Mouse (Mus musculus) embryonic facial prominence, embryonic 12.5 days (tissue): ENCODE data around the gene Gtpbp3. TPM values are rescaled to one million over a fixed set of nuclear protein-coding genes. Genes with fewer than 3 reads are reported as not detected.
A peak's percentile ranks its signal among the peaks of the same experiment; 100 is the strongest.

Source experiments
- ATAC-seq: fragments of 200-750 bp; cut with Nextera tagmentation; 2 replicates; pipeline ENCODE4 v1.8.0; 2017; ENCODE audit not compliant: insufficient number of reproducible peaks, insufficient read depth, low FRiP score, low TSS enrichment
- H3K27ac ChIP-seq: fragments of 300-500 bp; sonication (generic); 2 replicates; pipeline ENCODE4 v1.5.1; 2016; ENCODE audit warnings: mild to moderate bottlenecking
- H3K27me3 ChIP-seq: fragments of 300-500 bp; sonication (generic); 2 replicates; pipeline ENCODE4 v1.6.1; 2016; ENCODE audit warnings: mild to moderate bottlenecking, moderate library complexity
- H3K36me3 ChIP-seq: fragments of 300-500 bp; sonication (generic); 2 replicates; pipeline ENCODE4 v1.6.1; 2016; ENCODE audit warnings: mild to moderate bottlenecking
- H3K4me1 ChIP-seq: fragments of 300-500 bp; sonication (generic); 2 replicates; pipeline ENCODE4 v1.6.1; 2016
- H3K4me2 ChIP-seq: fragments of 300-500 bp; sonication (generic); replicated peaks from 2 replicates; pipeline ENCODE4 v1.6.1; 2016; ENCODE audit warnings: mild to moderate bottlenecking, moderate library complexity
- H3K4me3 ChIP-seq: fragments of 300-500 bp; sonication (generic); 2 replicates; pipeline ENCODE4 v1.5.1; 2016; ENCODE audit warnings: mild to moderate bottlenecking
- H3K9ac ChIP-seq: fragments of 300-500 bp; sonication (generic); 2 replicates; pipeline ENCODE4 v1.6.1; 2016; ENCODE audit warnings: mild to moderate bottlenecking, moderate library complexity
- H3K9me3 ChIP-seq: fragments of 300-500 bp; sonication (generic); 2 replicates; pipeline ENCODE4 v1.6.1; 2016; ENCODE audit warnings: mild to moderate bottlenecking, moderate library complexity
- WGBS: fragments of 180-500 bp; shearing (Covaris S2); methylation state at CpG from one replicate; pipeline ENCODE4 v1.1.7; 2016; 5-methylcytosine and 5-hydroxymethylcytosine counted together
- polyA plus RNA-seq: library from polyadenylated mRNA; unstranded; fragments of >200 nt; fragmentation: Nextera tagmentation; extraction: Ambion mirVana; gene quantifications from 2 replicates; pipeline ENCODE4 v1.2.1, GENCODE M21; 2016

Gene Gtpbp3
- polyA plus RNA-seq, 1 experiment from 2014 or later, result 23.0 TPM

GRCm38 (mm10) chr8:71485142-71486135 lies 2.5 kb upstream of the Gtpbp3 start, which contains the start of gene Ano8:
Gene Ano8 (minus strand): TSS chr8:71485963.
- Histone ChIP-seq H3K27ac (peak within 1 kb of the TSS; percentile 74), H3K4me3 (peak within 1 kb of the TSS; percentile 74), H3K4me2 (peak within 1 kb of the TSS; percentile 84), H3K9me3 (no peaks in the 10 kb centered on the region), H3K4me1 (peaks cover 25% of the 10 kb centered on the region), H3K36me3 (peaks cover 38% of the 10 kb centered on the region), H3K9ac (peak within 1 kb of the TSS; percentile 90), H3K27me3 (no peaks in the 10 kb centered on the region)
- WGBS, result 5% methylated on average over 57 of the region's 58 CpGs
- peak; percentile 38 for ATAC-seq

GRCm38 (mm10) chr8:71486136-71486529 lies 1.8 kb upstream of the Gtpbp3 start:
- H3K27me3 ChIP-seq, result no peaks in the 10 kb centered on the region
- H3K27ac ChIP-seq, result 0 out of 2 replicates have a peak overlapping the region, but pooled peaks have one; percentile 26
- 17% methylated on average over 7 of the region's 7 CpGs for WGBS
- peak overlapping the region; percentile 74 for H3K4me3 ChIP-seq
- peak overlapping the region; percentile 84 for H3K4me2 ChIP-seq
- H3K9me3 ChIP-seq, result no peaks in the 10 kb centered on the region
- no peak overlapping the region for H3K9ac ChIP-seq
- H3K4me1 ChIP-seq, result peaks cover 25% of the 10 kb centered on the region
- ATAC-seq, result no peak
- H3K36me3 ChIP-seq, result peaks cover 38% of the 10 kb centered on the region

GRCm38 (mm10) chr8:71488454-71488853 lies 551 bp downstream of the Gtpbp3 start:
- peaks cover 25% of the 10 kb centered on the region for H3K4me1 ChIP-seq
- peak overlapping the region; percentile 99 for H3K4me2 ChIP-seq
- no peaks in the 10 kb centered on the region for H3K27me3 ChIP-seq
- ATAC-seq, result peak; percentile 83
- no peaks in the 10 kb centered on the region for H3K9me3 ChIP-seq
- H3K9ac ChIP-seq, result peak overlapping the region; percentile 79
- peak overlapping the region; percentile 94 for H3K27ac ChIP-seq
- under 1% methylated on average over 22 of the region's 22 CpGs for WGBS
- peaks cover 34% of the 10 kb centered on the region for H3K36me3 ChIP-seq
- H3K4me3 ChIP-seq, result peak overlapping the region; percentile 84

- H3K4me1 ChIP-seq, result peaks cover 26% of the 10 kb centered on the region
- H3K9ac ChIP-seq, result no peak overlapping the region
- no peaks in the 10 kb centered on the region for H3K9me3 ChIP-seq
- H3K36me3 ChIP-seq, result peaks cover 33% of the 10 kb centered on the region
- H3K4me3 ChIP-seq, result no peak overlapping the region
- 0 out of 2 replicates have a peak, but pooled peaks have one; percentile 47 for ATAC-seq
- H3K27ac ChIP-seq, result no peak overlapping the region
- 26% methylated on average over 16 of the region's 16 CpGs for WGBS
- no peak overlapping the region for H3K4me2 ChIP-seq
- H3K27me3 ChIP-seq, result no peaks in the 10 kb centered on the region
These were observed 7.1 kb downstream of the Gtpbp3 start for GRCm38 (mm10) chr8:71495039-71495438.

GRCm38 (mm10) chr8:71495811-71496210 lies 7.9 kb downstream of the Gtpbp3 start:
- 91% methylated on average over 5 of the region's 5 CpGs for WGBS
- Histone ChIP-seq H3K36me3 (peaks cover 25% of the 10 kb centered on the region), H3K27ac (no peak overlapping the region), H3K9ac (no peak overlapping the region), H3K27me3 (no peaks in the 10 kb centered on the region), H3K4me1 (peaks cover 26% of the 10 kb centered on the region), H3K4me2 (no peak overlapping the region), H3K4me3 (no peak overlapping the region), H3K9me3 (no peaks in the 10 kb centered on the region)
- no peak for ATAC-seq

- 0 out of 2 replicates have a peak overlapping the region, but pooled peaks have one; percentile 23 for H3K27ac ChIP-seq
- peak overlapping the region; percentile 4; the same call in 1 of the 2 replicates for H3K9ac ChIP-seq
- no peak for ATAC-seq
These were observed 8.6 kb downstream of the Gtpbp3 start for GRCm38 (mm10) chr8:71496481-71496880.

GRCm38 (mm10) chr8:71497077-71497645 lies 9.3 kb downstream of the Gtpbp3 start:
- WGBS, result 82% methylated on average over 1 of the region's 1 CpGs
- H3K27ac ChIP-seq, result no peak overlapping the region

More at GRCm38 (mm10) chr8:71496481-71496880, 8.6 kb downstream of the Gtpbp3 start:
- H3K9me3 ChIP-seq, result no peaks in the 10 kb centered on the region
- no peak overlapping the region for H3K4me3 ChIP-seq
- no peak overlapping the region for H3K4me2 ChIP-seq
- H3K27me3 ChIP-seq, result no peaks in the 10 kb centered on the region
- peaks cover 20% of the 10 kb centered on the region for H3K36me3 ChIP-seq
- 19% methylated on average over 11 of the region's 11 CpGs for WGBS
- peaks cover 26% of the 10 kb centered on the region for H3K4me1 ChIP-seq

GRCm38 (mm10) chr8:71497881-71498501 lies 10.1 kb downstream of the Gtpbp3 start:
- H3K4me2 ChIP-seq, result peak overlapping the region; percentile 7; the same call in 1 of the 2 replicates
- no peaks in the 10 kb centered on the region for H3K9me3 ChIP-seq
- 22% methylated on average over 15 of the region's 15 CpGs for WGBS
- 0 out of 2 replicates have a peak overlapping the region, but pooled peaks have one; percentile 32 for H3K27ac ChIP-seq
- no peaks in the 10 kb centered on the region for H3K27me3 ChIP-seq
- H3K9ac ChIP-seq, result no peak overlapping the region
- no peak for ATAC-seq
- H3K4me1 ChIP-seq, result peaks cover 26% of the 10 kb centered on the region
- H3K36me3 ChIP-seq, result peaks cover 7% of the 10 kb centered on the region; the same call in 1 of the 2 replicates
- no peak overlapping the region for H3K4me3 ChIP-seq

More at GRCm38 (mm10) chr8:71497077-71497645, 9.3 kb downstream of the Gtpbp3 start:
- no peak overlapping the region for H3K4me3 ChIP-seq
- no peak for ATAC-seq
- no peaks in the 10 kb centered on the region for H3K27me3 ChIP-seq
- H3K4me1 ChIP-seq, result peaks cover 26% of the 10 kb centered on the region
- no peaks in the 10 kb centered on the region for H3K9me3 ChIP-seq
- H3K4me2 ChIP-seq, result no peak overlapping the region
- H3K9ac ChIP-seq, result no peak overlapping the region
- peaks cover 15% of the 10 kb centered on the region for H3K36me3 ChIP-seq

GRCm38 (mm10) chr8:71498816-71499690 lies 11.2 kb downstream of the Gtpbp3 start:
- no peak overlapping the region for H3K4me3 ChIP-seq
- ATAC-seq, result no peak
- 30% methylated on average over 16 of the region's 16 CpGs for WGBS

GRCm38 (mm10) chr8:71504349-71504748 lies 16.4 kb downstream of the Gtpbp3 start:
- no peak overlapping the region for H3K9ac ChIP-seq
- no peak overlapping the region for H3K27ac ChIP-seq
- H3K4me3 ChIP-seq, result no peak overlapping the region
- H3K9me3 ChIP-seq, result no peaks in the 10 kb centered on the region
- no peaks in the 10 kb centered on the region for H3K36me3 ChIP-seq
- no peak for ATAC-seq
- peaks cover under 1% of the 10 kb centered on the region; the same call in 1 of the 2 replicates for H3K4me1 ChIP-seq
- H3K4me2 ChIP-seq, result no peak overlapping the region
- WGBS, result 91% methylated on average over 4 of the region's 4 CpGs
- H3K27me3 ChIP-seq, result peaks cover 39% of the 10 kb centered on the region

More at GRCm38 (mm10) chr8:71498816-71499690, 11.2 kb downstream of the Gtpbp3 start:
- H3K9ac ChIP-seq, result no peak overlapping the region
- no peaks in the 10 kb centered on the region for H3K9me3 ChIP-seq
- no peaks in the 10 kb centered on the region for H3K27me3 ChIP-seq
- H3K36me3 ChIP-seq, result peaks cover 2% of the 10 kb centered on the region; the same call in 1 of the 2 replicates
- peaks cover 26% of the 10 kb centered on the region for H3K4me1 ChIP-seq
- H3K27ac ChIP-seq, result no peak overlapping the region
- peak overlapping the region; percentile 27; the same call in 1 of the 2 replicates for H3K4me2 ChIP-seq
